Comparison of ENCODE assay signal across 12 mouse cellular contexts in genomic region chr7:45167761-45168445, GRCm38 (mm10). TPM values are rescaled to one million over a fixed set of nuclear protein-coding genes. Genes with fewer than 3 reads are reported as not detected.
A peak's percentile ranks its signal among the peaks of the same experiment; 100 is the strongest.
DNase-seq lines count a peak whose midpoint lies in the region; ATAC-seq lines count a peak whose summit lies in the region.
"Had no signal": no experiment of that assay in that cellular context is flagged by ENCODE, and none has a peak within 500 bp of the region (broad histone marks: within the 10 kb centered on the region; RNA-seq: fewer than 3 reads in every experiment).

No protein-coding gene starts in this region.

- peak overlapping the region; percentile 9; the same call in 1 of the 2 replicates for H3K9ac ChIP-seq in hindbrain, embryonic 12.5 days
- H3K9ac ChIP-seq in midbrain, embryonic 16.5 days (ENCODE audit: low read depth, low read length) = peak overlapping the region; percentile 14; the same call in 1 of the 2 replicates
- H3K9ac ChIP-seq in liver, embryonic 11.5 days (ENCODE audit: low read depth, low read length) = no peak overlapping the region
- H3K9ac ChIP-seq: liver, postnatal 0 days had no signal

- H3K9me3 ChIP-seq in hindbrain, embryonic 12.5 days (replicated peaks) = peaks cover 12% of the 10 kb centered on the region
- no peaks in the 10 kb centered on the region for H3K9me3 ChIP-seq in midbrain, embryonic 16.5 days (replicated peaks; ENCODE audit: control insufficient read depth, low read length, poor library complexity, severe bottlenecking)
- H3K9me3 ChIP-seq in liver, embryonic 11.5 days (ENCODE audit: control insufficient read depth, low read length) = peaks cover 18% of the 10 kb centered on the region

- 2% methylated on average over 19 of the region's 19 CpGs for WGBS in hindbrain, embryonic 12.5 days
- 2% methylated on average over 19 of the region's 19 CpGs for WGBS in midbrain, embryonic 16.5 days
- 6% methylated on average over 19 of the region's 19 CpGs for WGBS in liver, embryonic 11.5 days

- peaks cover 98% of the 10 kb centered on the region for H3K27me3 ChIP-seq in hindbrain, embryonic 12.5 days
- peaks cover 64% of the 10 kb centered on the region for H3K27me3 ChIP-seq in midbrain, embryonic 16.5 days (ENCODE audit: control insufficient read depth, insufficient read depth, low read depth, low read length)
- peaks cover 79% of the 10 kb centered on the region for H3K27me3 ChIP-seq in liver, embryonic 11.5 days (replicated peaks; ENCODE audit: control insufficient read depth, insufficient read depth, low read length)

- H3K36me3 ChIP-seq in hindbrain, embryonic 12.5 days = no peaks in the 10 kb centered on the region
- no peaks in the 10 kb centered on the region for H3K36me3 ChIP-seq in midbrain, embryonic 16.5 days (ENCODE audit: control insufficient read depth, insufficient read depth, low read length)
- no peaks in the 10 kb centered on the region for H3K36me3 ChIP-seq in liver, embryonic 11.5 days (ENCODE audit: control insufficient read depth, insufficient read depth, low read length)

- H3K4me2 ChIP-seq in hindbrain, embryonic 12.5 days (replicated peaks) = peak overlapping the region; percentile 1
- H3K4me2 ChIP-seq in midbrain, embryonic 16.5 days (ENCODE audit: low read length) = peak overlapping the region; percentile 22; the same call in 1 of the 2 replicates
- H3K4me2 ChIP-seq in liver, embryonic 11.5 days = no peak overlapping the region

- H3K4me1 ChIP-seq in hindbrain, embryonic 12.5 days = peaks cover 26% of the 10 kb centered on the region
- H3K4me1 ChIP-seq in midbrain, embryonic 16.5 days (ENCODE audit: control insufficient read depth, insufficient read depth, low read length) = peaks cover 17% of the 10 kb centered on the region
- peaks cover 4% of the 10 kb centered on the region for H3K4me1 ChIP-seq in liver, embryonic 11.5 days (replicated peaks; ENCODE audit: control insufficient read depth, insufficient read depth, low read length)

- H3K27ac ChIP-seq in hindbrain, embryonic 12.5 days = no peak overlapping the region
- H3K27ac ChIP-seq in midbrain, embryonic 16.5 days (ENCODE audit: low read length) = no peak overlapping the region
- no peak overlapping the region; the same call in 1 of the 2 replicates for H3K27ac ChIP-seq in liver, embryonic 11.5 days (ENCODE audit: low read depth, low read length)

- peak; percentile 72 for DNase-seq in layer of hippocampus, adult 11-12 months (ENCODE audit: low spot score)
- no peak for DNase-seq in layer of hippocampus, adult 9-10 months (ENCODE audit: low spot score)
- DNase-seq in cerebellum, adult 9-10 months = peak; percentile 91
- DNase-seq in liver, embryonic 11.5 days (ENCODE audit: low spot score) = no peak
- DNase-seq in gastrocnemius, postnatal 25 days = no peak
- no peak for DNase-seq in ovary, postnatal 10 days (ENCODE audit: low spot score)
- DNase-seq: heart, postnatal 4 days; liver, postnatal 0 days had no signal

- H3K4me3 ChIP-seq in hindbrain, embryonic 12.5 days = no peak overlapping the region
- no peak overlapping the region for H3K4me3 ChIP-seq in midbrain, embryonic 16.5 days (ENCODE audit: low read depth, low read length)
- no peak overlapping the region for H3K4me3 ChIP-seq in liver, embryonic 11.5 days (ENCODE audit: low read depth, low read length)

- peak; percentile 36; the same call in 1 of the 2 replicates for ATAC-seq in hindbrain, embryonic 12.5 days (ENCODE audit: low FRiP score)
- no peak for ATAC-seq in midbrain, embryonic 16.5 days
- ATAC-seq in liver, embryonic 11.5 days (replicated peaks; ENCODE audit: low FRiP score) = no peak
- ATAC-seq: liver, postnatal 0 days had no signal

RNA-seq across cellular contexts. Expression of gene Slc17a7, which starts 4.2 kb away (rescaled TPM):
- 1.1 and 1.2 TPM in 2 replicates for polyA plus RNA-seq in hindbrain, embryonic 12.5 days (2016; fragmentation: Nextera tagmentation; extraction: Ambion mirVana)
- polyA plus RNA-seq in midbrain, embryonic 16.5 days (2015; fragmentation: Nextera tagmentation; extraction: Ambion mirVana) = 0.55 and 1.1 TPM in 2 replicates
- polyA plus RNA-seq in liver, embryonic 11.5 days (2014; fragmentation: Nextera tagmentation; extraction: Ambion mirVana) = 0.57 and 0.74 TPM in 2 replicates
- 1 to 10 TPM; 1.1 to 2.5 TPM for total RNA-seq in gastrocnemius, postnatal 25 days (2021)
- polyA plus RNA-seq: liver, postnatal 0 days had no signal

RNA-seq across cellular contexts. Expression of gene Gfy, which starts 11.5 kb away (rescaled TPM):
- polyA plus RNA-seq in hindbrain, embryonic 12.5 days (2016; fragmentation: Nextera tagmentation; extraction: Ambion mirVana) = not detected in 2 replicates
- not detected in 2 replicates for polyA plus RNA-seq in midbrain, embryonic 16.5 days (2015; fragmentation: Nextera tagmentation; extraction: Ambion mirVana)
- not detected in 2 replicates for polyA plus RNA-seq in liver, embryonic 11.5 days (2014; fragmentation: Nextera tagmentation; extraction: Ambion mirVana)
- total RNA-seq in gastrocnemius, postnatal 25 days (2021) = not detected
- total RNA-seq: gastrocnemius, adult 18-20 months; heart, postnatal 4 days had no signal
- polyA plus RNA-seq: liver, postnatal 0 days had no signal

RNA-seq across cellular contexts. Expression of gene Pth2, which starts 12.9 kb away (rescaled TPM):
- not detected in 2 replicates for polyA plus RNA-seq in hindbrain, embryonic 12.5 days (2016; fragmentation: Nextera tagmentation; extraction: Ambion mirVana)
- 1.1 and 1.2 TPM in 2 replicates for polyA plus RNA-seq in midbrain, embryonic 16.5 days (2015; fragmentation: Nextera tagmentation; extraction: Ambion mirVana)
- not detected in 2 replicates for polyA plus RNA-seq in liver, embryonic 11.5 days (2014; fragmentation: Nextera tagmentation; extraction: Ambion mirVana)
- total RNA-seq in gastrocnemius, postnatal 25 days (2021) = not detected
- total RNA-seq: gastrocnemius, adult 18-20 months; heart, postnatal 4 days; layer of hippocampus, postnatal 36 days had no signal
- polyA plus RNA-seq: liver, postnatal 0 days had no signal

RNA-seq across cellular contexts. Expression of gene Aldh16a1, which starts 13.5 kb away (rescaled TPM):
- 33.4 and 39.8 TPM in 2 replicates for polyA plus RNA-seq in hindbrain, embryonic 12.5 days (2016; fragmentation: Nextera tagmentation; extraction: Ambion mirVana)
- polyA plus RNA-seq in midbrain, embryonic 16.5 days (2015; fragmentation: Nextera tagmentation; extraction: Ambion mirVana) = 13.7 and 18.2 TPM in 2 replicates
- 56.0 and 60.6 TPM in 2 replicates for polyA plus RNA-seq in liver, embryonic 11.5 days (2014; fragmentation: Nextera tagmentation; extraction: Ambion mirVana)
- total RNA-seq in gastrocnemius, postnatal 25 days (2021) = 10 to 100 TPM; 15.6 to 15.9 TPM

RNA-seq across cellular contexts. Expression of gene Pih1d1, which starts 13.8 kb away (rescaled TPM):
- polyA plus RNA-seq in hindbrain, embryonic 12.5 days (2016; fragmentation: Nextera tagmentation; extraction: Ambion mirVana) = 90.3 and 91.0 TPM in 2 replicates
- 89.9 and 91.9 TPM in 2 replicates for polyA plus RNA-seq in midbrain, embryonic 16.5 days (2015; fragmentation: Nextera tagmentation; extraction: Ambion mirVana)
- 86.2 and 87.7 TPM in 2 replicates for polyA plus RNA-seq in liver, embryonic 11.5 days (2014; fragmentation: Nextera tagmentation; extraction: Ambion mirVana)
- total RNA-seq in gastrocnemius, postnatal 25 days (2021) = 10 to 100 TPM; 32.0 to 38.1 TPM

Comparison
In these comparisons a context has a peak if more than half of its experiments do, and no peak if none do; other contexts are left out.
1. DNase-seq: peak in layer of hippocampus, adult 11-12 months (single experiment) and cerebellum, adult 9-10 months (single experiment); none in layer of hippocampus, adult 9-10 months (single experiment), liver, embryonic 11.5 days (single experiment), gastrocnemius, postnatal 25 days (single experiment) and ovary, postnatal 10 days (single experiment).